Comparison of ENCODE assay signal across 12 mouse cellular contexts in genomic region chr14:60735206-60735605, GRCm38 (mm10). TPM values are rescaled to one million over a fixed set of nuclear protein-coding genes. Genes with fewer than 3 reads are reported as not detected.
DNase-seq lines count a peak whose midpoint lies in the region; ATAC-seq lines count a peak whose summit lies in the region.
"Had no signal": no experiment of that assay in that cellular context is flagged by ENCODE, and none has a peak within 500 bp of the region (broad histone marks: within the 10 kb centered on the region; RNA-seq: fewer than 3 reads in every experiment).

No protein-coding gene starts in this region.

- peak overlapping the region; percentile 67 for H3K4me2 ChIP-seq in heart, embryonic 14.5 days (ENCODE audit: low read length)
- no peak overlapping the region for H3K4me2 ChIP-seq in lung, embryonic 15.5 days
- no peak overlapping the region for H3K4me2 ChIP-seq in embryonic facial prominence, embryonic 15.5 days (replicated peaks)
- H3K4me2 ChIP-seq: embryonic facial prominence, embryonic 12.5 days had no signal

- 29% methylated on average over 5 of the region's 5 CpGs for WGBS in heart, embryonic 14.5 days
- 64% methylated on average over 5 of the region's 5 CpGs for WGBS in lung, embryonic 15.5 days
- WGBS in embryonic facial prominence, embryonic 15.5 days: 63% methylated on average over 5 of the region's 5 CpGs

- DNase-seq in cerebellum, adult 11-12 months: peak; percentile 57
- no peak for DNase-seq in cerebellum, adult 11 months
- DNase-seq in heart, adult 18-20 months: no peak
- DNase-seq in lung, postnatal 25 days (ENCODE audit: low spot score): no peak
- no peak for DNase-seq in urinary bladder, postnatal 14 days (ENCODE audit: low spot score)
- DNase-seq: adrenal gland, postnatal 14 days; gastrocnemius, postnatal 36 days; midbrain, embryonic 14.5 days had no signal

- H3K27ac ChIP-seq in heart, embryonic 14.5 days (replicated peaks in 1 of 2; ENCODE audit: control insufficient read depth in 1 of 2, insufficient read depth in 1 of 2, low read depth in 2 of 2, low read length in 2 of 2): peak overlapping the region; percentile 74 to 94
- peak overlapping the region; percentile 13; the same call in 1 of the 2 replicates for H3K27ac ChIP-seq in lung, embryonic 15.5 days
- H3K27ac ChIP-seq in embryonic facial prominence, embryonic 15.5 days (replicated peaks): peak overlapping the region; percentile 77; the same call in 1 of the 2 replicates
- H3K27ac ChIP-seq: embryonic facial prominence, embryonic 12.5 days had no signal

- H3K36me3 ChIP-seq in heart, embryonic 14.5 days (ENCODE audit: control insufficient read depth, insufficient read depth, low read length): no peaks in the 10 kb centered on the region
- no peaks in the 10 kb centered on the region for H3K36me3 ChIP-seq in lung, embryonic 15.5 days
- no peaks in the 10 kb centered on the region for H3K36me3 ChIP-seq in embryonic facial prominence, embryonic 15.5 days
- H3K36me3 ChIP-seq: embryonic facial prominence, embryonic 12.5 days had no signal

- H3K4me1 ChIP-seq in heart, embryonic 14.5 days (ENCODE audit: control insufficient read depth in 2 of 2, insufficient read depth in 2 of 2, low read length in 2 of 2): peaks cover 38 to 70% of the 10 kb centered on the region in 2 experiments
- peaks cover 60% of the 10 kb centered on the region for H3K4me1 ChIP-seq in lung, embryonic 15.5 days
- H3K4me1 ChIP-seq in embryonic facial prominence, embryonic 15.5 days: peaks cover 64% of the 10 kb centered on the region

- peak overlapping the region; percentile 6 to 18; a peak in 3 of 4 replicates for H3K4me3 ChIP-seq in heart, embryonic 14.5 days (ENCODE audit: control insufficient read depth in 1 of 2, insufficient read depth in 1 of 2, low read depth in 1 of 2, low read length in 2 of 2)
- H3K4me3 ChIP-seq in lung, embryonic 15.5 days: no peak overlapping the region
- no peak overlapping the region for H3K4me3 ChIP-seq in embryonic facial prominence, embryonic 15.5 days (replicated peaks)
- H3K4me3 ChIP-seq: embryonic facial prominence, embryonic 12.5 days had no signal

- H3K9me3 ChIP-seq in heart, embryonic 14.5 days (ENCODE audit: control insufficient read depth, low read length): no peaks in the 10 kb centered on the region
- no peaks in the 10 kb centered on the region for H3K9me3 ChIP-seq in lung, embryonic 15.5 days
- no peaks in the 10 kb centered on the region for H3K9me3 ChIP-seq in embryonic facial prominence, embryonic 15.5 days (replicated peaks)
- H3K9me3 ChIP-seq: embryonic facial prominence, embryonic 12.5 days had no signal

- H3K9ac ChIP-seq in heart, embryonic 14.5 days (ENCODE audit: low read length): peak overlapping the region; percentile 66
- H3K9ac ChIP-seq in lung, embryonic 15.5 days: no peak overlapping the region
- H3K9ac ChIP-seq in embryonic facial prominence, embryonic 15.5 days: no peak overlapping the region
- H3K9ac ChIP-seq: embryonic facial prominence, embryonic 12.5 days had no signal

- H3K27me3 ChIP-seq in heart, embryonic 14.5 days (ENCODE audit: control insufficient read depth, insufficient read depth, low read length): no peaks in the 10 kb centered on the region
- no peaks in the 10 kb centered on the region for H3K27me3 ChIP-seq in lung, embryonic 15.5 days
- no peaks in the 10 kb centered on the region for H3K27me3 ChIP-seq in embryonic facial prominence, embryonic 15.5 days
- H3K27me3 ChIP-seq: embryonic facial prominence, embryonic 12.5 days had no signal

- ATAC-seq in heart, embryonic 14.5 days (ENCODE audit: insufficient number of reproducible peaks, insufficient read depth, low FRiP score, low read depth): no peak
- ATAC-seq in lung, embryonic 15.5 days (ENCODE audit: borderline replicate concordance, extremely low read depth, low FRiP score, low TSS enrichment): no peak
- no peak for ATAC-seq in embryonic facial prominence, embryonic 15.5 days (ENCODE audit: insufficient number of reproducible peaks, low FRiP score, low TSS enrichment, low read depth)

RNA-seq across cellular contexts. Expression of gene C1qtnf9, which starts 32.7 kb away (rescaled TPM):
- 0.31 and 0.98 TPM in 2 replicates for polyA plus RNA-seq in heart, embryonic 14.5 days (2014; fragmentation: Nextera tagmentation; extraction: Ambion mirVana)
- 10 to 100 TPM; 42.7 to 47.8 TPM for total RNA-seq in heart, adult 18-20 months (2021)
- polyA plus RNA-seq in lung, embryonic 15.5 days (2015; fragmentation: Nextera tagmentation; extraction: Ambion mirVana): 0.52 and 1.1 TPM in 2 replicates
- 3.6 and 4.1 TPM in 2 replicates for polyA plus RNA-seq in embryonic facial prominence, embryonic 15.5 days (2015; fragmentation: Nextera tagmentation; extraction: Ambion mirVana)
- polyA plus RNA-seq: midbrain, embryonic 14.5 days had no signal

RNA-seq across cellular contexts. Expression of gene Mipep, which starts 49.2 kb away (rescaled TPM):
- 33.4 and 37.3 TPM in 2 replicates for polyA plus RNA-seq in heart, embryonic 14.5 days (2014; fragmentation: Nextera tagmentation; extraction: Ambion mirVana)
- 10 to 100 TPM; 70.0 to 75.1 TPM for total RNA-seq in heart, adult 18-20 months (2021)
- 23.6 and 25.4 TPM in 2 replicates for polyA plus RNA-seq in lung, embryonic 15.5 days (2015; fragmentation: Nextera tagmentation; extraction: Ambion mirVana)
- 20.0 and 24.3 TPM in 2 replicates for polyA plus RNA-seq in embryonic facial prominence, embryonic 15.5 days (2015; fragmentation: Nextera tagmentation; extraction: Ambion mirVana)

Comparison
In these comparisons a context has a peak if more than half of its experiments do, and no peak if none do; other contexts are left out.
1. H3K27ac ChIP-seq: peak in every context shown above with its lines; median percentile 84 in heart, embryonic 14.5 days; 77 in embryonic facial prominence, embryonic 15.5 days; 13 in lung, embryonic 15.5 days.
2. H3K4me3 ChIP-seq: peak in heart, embryonic 14.5 days (2 of 2); none in lung, embryonic 15.5 days (single experiment) and embryonic facial prominence, embryonic 15.5 days (single experiment).